Mouse (Mus musculus): ENCODE data around the gene Palb2. TPM values are rescaled to one million over a fixed set of nuclear protein-coding genes. Genes with fewer than 3 reads are reported as not detected.
"Not testable (repeated sequence)": the region's sequence is repeated elsewhere in the genome, so short reads cannot be mapped to it uniquely, and the experiment has no call there.

Palb2 gene
- polyA plus RNA-seq, 1 experiment = 4.8 TPM

- Histone ChIP-seq H3K4me3 (ENCODE audit: control insufficient read depth, low read depth, low read length) (peak overlapping the region; percentile 92), H3K27ac (ENCODE audit: control insufficient read depth, insufficient read depth, low read depth, low read length) (peak overlapping the region; percentile 82)
These were observed 497 bp upstream of the Palb2 start for GRCm38 (mm10) chr7:122133338-122133625.

GRCm38 (mm10) chr7:122131834-122132233 lies 951 bp downstream of the Palb2 start:
- no peaks in the 10 kb centered on the region; the same call in none of the 2 replicates for H3K36me3 ChIP-seq (ENCODE audit: control insufficient read depth, insufficient read depth, low read length)

More at GRCm38 (mm10) chr7:122133338-122133625, 497 bp upstream of the Palb2 start:
- Histone ChIP-seq H3K36me3 (ENCODE audit: control insufficient read depth, insufficient read depth, low read length) (peaks cover 2% of the 10 kb centered on the region), H3K27me3 (ENCODE audit: control insufficient read depth, insufficient read depth, low read length) (no peaks in the 10 kb centered on the region), H3K4me1 (ENCODE audit: control insufficient read depth, insufficient read depth, low read length) (peaks cover 3% of the 10 kb centered on the region; the same call in 1 of the 2 replicates)
- TF ChIP-seq POLR2A (IDR thresholded peaks at IDR 0.05; ENCODE audit: control insufficient read depth, low read depth, low read length) = no peak
- no peak for TF ChIP-seq CTCF (IDR thresholded peaks at IDR 0.05; ENCODE audit: control insufficient read depth, insufficient read depth, insufficient replicate concordance, low read depth, low read length)

GRCm38 (mm10) chr7:122126946-122127345 lies 5.8 kb downstream of the Palb2 start:
- no peaks in the 10 kb centered on the region for H3K4me1 ChIP-seq (ENCODE audit: control insufficient read depth, insufficient read depth, low read length)
- no peak overlapping the region for H3K4me3 ChIP-seq (ENCODE audit: control insufficient read depth, low read depth, low read length)
- no peak for TF ChIP-seq CTCF (IDR thresholded peaks at IDR 0.05; ENCODE audit: control insufficient read depth, insufficient read depth, insufficient replicate concordance, low read depth, low read length)
- no peak for TF ChIP-seq POLR2A (IDR thresholded peaks at IDR 0.05; ENCODE audit: control insufficient read depth, low read depth, low read length)
- H3K27me3 ChIP-seq (ENCODE audit: control insufficient read depth, insufficient read depth, low read length) = no peaks in the 10 kb centered on the region
- H3K36me3 ChIP-seq (ENCODE audit: control insufficient read depth, insufficient read depth, low read length) = peaks cover 2% of the 10 kb centered on the region
- H3K27ac ChIP-seq (ENCODE audit: control insufficient read depth, insufficient read depth, low read depth, low read length) = no peak overlapping the region

More at GRCm38 (mm10) chr7:122131834-122132233, 951 bp downstream of the Palb2 start:
- no peaks in the 10 kb centered on the region for H3K27me3 ChIP-seq (ENCODE audit: control insufficient read depth, insufficient read depth, low read length)
- H3K4me3 ChIP-seq (ENCODE audit: control insufficient read depth, low read depth, low read length) = no peak overlapping the region
- no peak overlapping the region for H3K27ac ChIP-seq (ENCODE audit: control insufficient read depth, insufficient read depth, low read depth, low read length)
- H3K4me1 ChIP-seq (ENCODE audit: control insufficient read depth, insufficient read depth, low read length) = peaks cover 3% of the 10 kb centered on the region; the same call in 1 of the 2 replicates
- TF ChIP-seq POLR2A (IDR thresholded peaks at IDR 0.05; ENCODE audit: control insufficient read depth, low read depth, low read length) (no peak), CTCF (IDR thresholded peaks at IDR 0.05; ENCODE audit: control insufficient read depth, insufficient read depth, insufficient replicate concordance, low read depth, low read length) (no peak)

- peaks cover 2% of the 10 kb centered on the region for H3K36me3 ChIP-seq (ENCODE audit: control insufficient read depth, insufficient read depth, low read length)
- TF ChIP-seq POLR2A (IDR thresholded peaks at IDR 0.05; ENCODE audit: control insufficient read depth, low read depth, low read length) = no peak
- peak; percentile 4; the same call in 1 of the 2 replicates for TF ChIP-seq CTCF (IDR thresholded peaks at IDR 0.05; ENCODE audit: control insufficient read depth, insufficient read depth, insufficient replicate concordance, low read depth, low read length)
- no peak overlapping the region for H3K27ac ChIP-seq (ENCODE audit: control insufficient read depth, insufficient read depth, low read depth, low read length)
- H3K4me3 ChIP-seq (ENCODE audit: control insufficient read depth, low read depth, low read length) = no peak overlapping the region
- H3K27me3 ChIP-seq (ENCODE audit: control insufficient read depth, insufficient read depth, low read length) = no peaks in the 10 kb centered on the region
- no peaks in the 10 kb centered on the region for H3K4me1 ChIP-seq (ENCODE audit: control insufficient read depth, insufficient read depth, low read length)
These were observed 7.1 kb downstream of the Palb2 start for GRCm38 (mm10) chr7:122125636-122126035.

- TF ChIP-seq CTCF (IDR thresholded peaks at IDR 0.05; ENCODE audit: control insufficient read depth, insufficient read depth, insufficient replicate concordance, low read depth, low read length) = no peak
- no peak for TF ChIP-seq POLR2A (IDR thresholded peaks at IDR 0.05; ENCODE audit: control insufficient read depth, low read depth, low read length)
- no peaks in the 10 kb centered on the region for H3K4me1 ChIP-seq (ENCODE audit: control insufficient read depth, insufficient read depth, low read length)
- no peak overlapping the region for H3K27ac ChIP-seq (ENCODE audit: control insufficient read depth, insufficient read depth, low read depth, low read length)
- H3K4me3 ChIP-seq (ENCODE audit: control insufficient read depth, low read depth, low read length) = no peak overlapping the region
- no peaks in the 10 kb centered on the region for H3K27me3 ChIP-seq (ENCODE audit: control insufficient read depth, insufficient read depth, low read length)
- peaks cover 2% of the 10 kb centered on the region for H3K36me3 ChIP-seq (ENCODE audit: control insufficient read depth, insufficient read depth, low read length)
These were observed 9.3 kb downstream of the Palb2 start for GRCm38 (mm10) chr7:122123518-122123917.

- Histone ChIP-seq H3K27me3 (ENCODE audit: control insufficient read depth, insufficient read depth, low read length) (no peaks in the 10 kb centered on the region), H3K4me1 (ENCODE audit: control insufficient read depth, insufficient read depth, low read length) (no peaks in the 10 kb centered on the region), H3K27ac (ENCODE audit: control insufficient read depth, insufficient read depth, low read depth, low read length) (no peak overlapping the region), H3K4me3 (ENCODE audit: control insufficient read depth, low read depth, low read length) (no peak overlapping the region), H3K36me3 (ENCODE audit: control insufficient read depth, insufficient read depth, low read length) (no peaks in the 10 kb centered on the region; the same call in 1 of the 2 replicates)
- TF ChIP-seq CTCF (IDR thresholded peaks at IDR 0.05; ENCODE audit: control insufficient read depth, insufficient read depth, insufficient replicate concordance, low read depth, low read length) (no peak), POLR2A (IDR thresholded peaks at IDR 0.05; ENCODE audit: control insufficient read depth, low read depth, low read length) (no peak)
These were observed 24.6 kb downstream of the Palb2 start for GRCm38 (mm10) chr7:122108206-122108605.

GRCm38 (mm10) chr7:122101747-122102244 lies 31.0 kb downstream of the Palb2 start, which contains the start of gene Ndufab1:
Ndufab1 (minus strand) TSS chr7:122101886.
- TF ChIP-seq CTCF (IDR thresholded peaks at IDR 0.05; ENCODE audit: control insufficient read depth, insufficient read depth, insufficient replicate concordance, low read depth, low read length) (peak; percentile 87), POLR2A (IDR thresholded peaks at IDR 0.05; ENCODE audit: control insufficient read depth, low read depth, low read length) (peak; percentile 74)
- H3K4me3 ChIP-seq (ENCODE audit: control insufficient read depth, low read depth, low read length) = peak within 1 kb of the TSS; percentile 87
- H3K27me3 ChIP-seq (ENCODE audit: control insufficient read depth, insufficient read depth, low read length) = no peaks in the 10 kb centered on the region
- peak within 1 kb of the TSS; percentile 78; the same call in 1 of the 2 replicates for H3K27ac ChIP-seq (ENCODE audit: control insufficient read depth, insufficient read depth, low read depth, low read length)
- H3K36me3 ChIP-seq (ENCODE audit: control insufficient read depth, insufficient read depth, low read length) = no peaks in the 10 kb centered on the region
- H3K4me1 ChIP-seq (ENCODE audit: control insufficient read depth, insufficient read depth, low read length) = peaks cover 5% of the 10 kb centered on the region

- not testable (repeated sequence) for H3K27me3 ChIP-seq (ENCODE audit: control insufficient read depth, insufficient read depth, low read length); H3K4me1 ChIP-seq (ENCODE audit: control insufficient read depth, insufficient read depth, low read length); H3K36me3 ChIP-seq (ENCODE audit: control insufficient read depth, insufficient read depth, low read length)
- Histone ChIP-seq H3K27ac (ENCODE audit: control insufficient read depth, insufficient read depth, low read depth, low read length) (peak overlapping the region; percentile 78; the same call in 1 of the 2 replicates), H3K4me3 (ENCODE audit: control insufficient read depth, low read depth, low read length) (peak overlapping the region; percentile 87)
These were observed 31.6 kb downstream of the Palb2 start for GRCm38 (mm10) chr7:122101014-122101746.

Data from testis, adult 2 months (tissue).